Mouse (Mus musculus): ENCODE data around the gene Pard3. TPM values are rescaled to one million over a fixed set of nuclear protein-coding genes. Genes with fewer than 3 reads are reported as not detected.

The Pard3 gene
- polyA plus RNA-seq, 1 experiment from 2014 or later: 14.6 TPM

GRCm38 (mm10) chr8:127542162-127542561 is 478.5 kb downstream of the Pard3 start:
- H3K4me3 ChIP-seq (ENCODE audit: low read depth, low read length): no peak overlapping the region
- 89% methylated on average over 2 of the region's 2 CpGs for WGBS
- H3K36me3 ChIP-seq (ENCODE audit: control insufficient read depth, insufficient read depth, low read length): no peaks in the 10 kb centered on the region
- H3K9ac ChIP-seq (ENCODE audit: low read depth, low read length): no peak overlapping the region
- H3K27me3 ChIP-seq (ENCODE audit: control insufficient read depth, insufficient read depth, low read depth, low read length): no peaks in the 10 kb centered on the region
- H3K4me1 ChIP-seq (ENCODE audit: control insufficient read depth, insufficient read depth, low read length): peaks cover 6% of the 10 kb centered on the region
- ATAC-seq: no peak
- H3K9me3 ChIP-seq (replicated peaks; ENCODE audit: control insufficient read depth, low read length, poor library complexity, severe bottlenecking): no peaks in the 10 kb centered on the region
- no peak overlapping the region for H3K4me2 ChIP-seq (ENCODE audit: low read length)
- no peak overlapping the region for H3K27ac ChIP-seq (ENCODE audit: low read length)

GRCm38 (mm10) chr8:127543676-127544075 is 480.0 kb downstream of the Pard3 start:
- no peak for ATAC-seq
- H3K27me3 ChIP-seq (ENCODE audit: control insufficient read depth, insufficient read depth, low read depth, low read length): no peaks in the 10 kb centered on the region
- no peaks in the 10 kb centered on the region for H3K9me3 ChIP-seq (replicated peaks; ENCODE audit: control insufficient read depth, low read length, poor library complexity, severe bottlenecking)
- no peak overlapping the region for H3K9ac ChIP-seq (ENCODE audit: low read depth, low read length)
- WGBS: 60% methylated on average over 7 of the region's 7 CpGs
- no peaks in the 10 kb centered on the region for H3K36me3 ChIP-seq (ENCODE audit: control insufficient read depth, insufficient read depth, low read length)
- H3K4me2 ChIP-seq (ENCODE audit: low read length): no peak overlapping the region
- no peak overlapping the region for H3K4me3 ChIP-seq (ENCODE audit: low read depth, low read length)
- peaks cover 6% of the 10 kb centered on the region for H3K4me1 ChIP-seq (ENCODE audit: control insufficient read depth, insufficient read depth, low read length)
- 0 out of 2 replicates have a peak overlapping the region, but pooled peaks have one; percentile 17 for H3K27ac ChIP-seq (ENCODE audit: low read length)

- ATAC-seq: no peak
- Histone ChIP-seq H3K4me2 (ENCODE audit: low read length) (no peak overlapping the region), H3K4me1 (ENCODE audit: control insufficient read depth, insufficient read depth, low read length) (peaks cover 8% of the 10 kb centered on the region), H3K4me3 (ENCODE audit: low read depth, low read length) (no peak overlapping the region), H3K9me3 (replicated peaks; ENCODE audit: control insufficient read depth, low read length, poor library complexity, severe bottlenecking) (no peaks in the 10 kb centered on the region), H3K27me3 (ENCODE audit: control insufficient read depth, insufficient read depth, low read depth, low read length) (no peaks in the 10 kb centered on the region), H3K36me3 (ENCODE audit: control insufficient read depth, insufficient read depth, low read length) (no peaks in the 10 kb centered on the region), H3K27ac (ENCODE audit: low read length) (no peak overlapping the region), H3K9ac (ENCODE audit: low read depth, low read length) (no peak overlapping the region)
- 94% methylated on average over 2 of the region's 2 CpGs for WGBS
Measured at GRCm38 (mm10) chr8:127546161-127546560, 482.5 kb downstream of the Pard3 start.

- no peaks in the 10 kb centered on the region for H3K36me3 ChIP-seq (ENCODE audit: control insufficient read depth, insufficient read depth, low read length)
- WGBS: 53% methylated on average over 4 of the region's 4 CpGs
- no peak overlapping the region for H3K4me3 ChIP-seq (ENCODE audit: low read depth, low read length)
- no peaks in the 10 kb centered on the region for H3K27me3 ChIP-seq (ENCODE audit: control insufficient read depth, insufficient read depth, low read depth, low read length)
- H3K27ac ChIP-seq (ENCODE audit: low read length): no peak overlapping the region
- peak; percentile 26; the same call in 1 of the 2 replicates for ATAC-seq
- no peak overlapping the region for H3K4me2 ChIP-seq (ENCODE audit: low read length)
- H3K4me1 ChIP-seq (ENCODE audit: control insufficient read depth, insufficient read depth, low read length): peaks cover 15% of the 10 kb centered on the region
- H3K9ac ChIP-seq (ENCODE audit: low read depth, low read length): no peak overlapping the region
- H3K9me3 ChIP-seq (replicated peaks; ENCODE audit: control insufficient read depth, low read length, poor library complexity, severe bottlenecking): no peaks in the 10 kb centered on the region
Measured at GRCm38 (mm10) chr8:127550928-127551327, 487.2 kb downstream of the Pard3 start.

GRCm38 (mm10) chr8:127552161-127552595 is 488.5 kb downstream of the Pard3 start:
- H3K4me1 ChIP-seq (ENCODE audit: control insufficient read depth, insufficient read depth, low read length): peaks cover 15% of the 10 kb centered on the region
- H3K27ac ChIP-seq (ENCODE audit: low read length): peak overlapping the region; percentile 35
- H3K27me3 ChIP-seq (ENCODE audit: control insufficient read depth, insufficient read depth, low read depth, low read length): no peaks in the 10 kb centered on the region
- H3K4me3 ChIP-seq (ENCODE audit: low read depth, low read length): no peak overlapping the region
- H3K9ac ChIP-seq (ENCODE audit: low read depth, low read length): no peak overlapping the region
- 30% methylated on average over 11 of the region's 11 CpGs for WGBS
- no peaks in the 10 kb centered on the region for H3K9me3 ChIP-seq (replicated peaks; ENCODE audit: control insufficient read depth, low read length, poor library complexity, severe bottlenecking)
- peak; percentile 41 for ATAC-seq
- H3K4me2 ChIP-seq (ENCODE audit: low read length): peak overlapping the region; percentile 34
- no peaks in the 10 kb centered on the region for H3K36me3 ChIP-seq (ENCODE audit: control insufficient read depth, insufficient read depth, low read length)

GRCm38 (mm10) chr8:127552836-127553235 is 489.1 kb downstream of the Pard3 start:
- no peak overlapping the region for H3K4me3 ChIP-seq (ENCODE audit: low read depth, low read length)
- ATAC-seq: no peak
- peaks cover 15% of the 10 kb centered on the region for H3K4me1 ChIP-seq (ENCODE audit: control insufficient read depth, insufficient read depth, low read length)
- H3K9ac ChIP-seq (ENCODE audit: low read depth, low read length): no peak overlapping the region
- no peaks in the 10 kb centered on the region for H3K27me3 ChIP-seq (ENCODE audit: control insufficient read depth, insufficient read depth, low read depth, low read length)
- WGBS: 43% methylated on average over 13 of the region's 13 CpGs
- no peaks in the 10 kb centered on the region for H3K9me3 ChIP-seq (replicated peaks; ENCODE audit: control insufficient read depth, low read length, poor library complexity, severe bottlenecking)
- H3K36me3 ChIP-seq (ENCODE audit: control insufficient read depth, insufficient read depth, low read length): no peaks in the 10 kb centered on the region
- H3K27ac ChIP-seq (ENCODE audit: low read length): peak overlapping the region; percentile 35; the same call in 1 of the 2 replicates
- peak overlapping the region; percentile 25; the same call in 1 of the 2 replicates for H3K4me2 ChIP-seq (ENCODE audit: low read length)

GRCm38 (mm10) chr8:127553582-127553981 is 489.9 kb downstream of the Pard3 start:
- no peak overlapping the region for H3K4me2 ChIP-seq (ENCODE audit: low read length)
- H3K27me3 ChIP-seq (ENCODE audit: control insufficient read depth, insufficient read depth, low read depth, low read length): no peaks in the 10 kb centered on the region
- ATAC-seq: no peak
- H3K4me3 ChIP-seq (ENCODE audit: low read depth, low read length): no peak overlapping the region
- H3K4me1 ChIP-seq (ENCODE audit: control insufficient read depth, insufficient read depth, low read length): peaks cover 15% of the 10 kb centered on the region
- 76% methylated on average over 5 of the region's 5 CpGs for WGBS
- H3K27ac ChIP-seq (ENCODE audit: low read length): no peak overlapping the region
- no peaks in the 10 kb centered on the region for H3K36me3 ChIP-seq (ENCODE audit: control insufficient read depth, insufficient read depth, low read length)
- H3K9me3 ChIP-seq (replicated peaks; ENCODE audit: control insufficient read depth, low read length, poor library complexity, severe bottlenecking): no peaks in the 10 kb centered on the region
- H3K9ac ChIP-seq (ENCODE audit: low read depth, low read length): no peak overlapping the region

- WGBS: 72% methylated on average over 2 of the region's 2 CpGs
- no peak for ATAC-seq
- no peak overlapping the region for H3K27ac ChIP-seq (ENCODE audit: low read length)
- H3K9ac ChIP-seq (ENCODE audit: low read depth, low read length): no peak overlapping the region
- H3K27me3 ChIP-seq (ENCODE audit: control insufficient read depth, insufficient read depth, low read depth, low read length): no peaks in the 10 kb centered on the region
- H3K36me3 ChIP-seq (ENCODE audit: control insufficient read depth, insufficient read depth, low read length): no peaks in the 10 kb centered on the region
- no peak overlapping the region for H3K4me2 ChIP-seq (ENCODE audit: low read length)
- no peaks in the 10 kb centered on the region for H3K9me3 ChIP-seq (replicated peaks; ENCODE audit: control insufficient read depth, low read length, poor library complexity, severe bottlenecking)
- peaks cover 15% of the 10 kb centered on the region for H3K4me1 ChIP-seq (ENCODE audit: control insufficient read depth, insufficient read depth, low read length)
- no peak overlapping the region for H3K4me3 ChIP-seq (ENCODE audit: low read depth, low read length)
Measured at GRCm38 (mm10) chr8:127555795-127556194, 492.1 kb downstream of the Pard3 start.

- Histone ChIP-seq H3K9ac (ENCODE audit: low read depth, low read length) (no peak overlapping the region), H3K4me1 (ENCODE audit: control insufficient read depth, insufficient read depth, low read length) (peaks cover 9% of the 10 kb centered on the region), H3K4me3 (ENCODE audit: low read depth, low read length) (no peak overlapping the region), H3K36me3 (ENCODE audit: control insufficient read depth, insufficient read depth, low read length) (no peaks in the 10 kb centered on the region), H3K27me3 (ENCODE audit: control insufficient read depth, insufficient read depth, low read depth, low read length) (no peaks in the 10 kb centered on the region), H3K27ac (ENCODE audit: low read length) (no peak overlapping the region), H3K4me2 (ENCODE audit: low read length) (no peak overlapping the region), H3K9me3 (replicated peaks; ENCODE audit: control insufficient read depth, low read length, poor library complexity, severe bottlenecking) (no peaks in the 10 kb centered on the region)
- 8% methylated on average over 11 of the region's 11 CpGs for WGBS
- ATAC-seq: peak; percentile 79
Measured at GRCm38 (mm10) chr8:127556964-127557363, 493.3 kb downstream of the Pard3 start.
